Mouse (Mus musculus) adipose tissue, adult 10 weeks (tissue): ENCODE measurements around the gene Ifi207. TPM values are rescaled to one million over a fixed set of nuclear protein-coding genes. Genes with fewer than 3 reads are reported as not detected.

Experiments
- polyA plus RNA-seq: library from polyadenylated mRNA; stranded (reverse); fragments of 350-450 nt; fragmentation: Illumina TruSeq; extraction: RNeasy Lipid Tissue Mini Kit (QIAGEN cat#74804); gene quantifications from one replicate; pipeline ENCODE4 v1.2.3, GENCODE M21; 2014; ENCODE audit warnings: low read depth, low replicate concordance

Gene Ifi207
- polyA plus RNA-seq = 14.4 TPM

GRCm38 (mm10) chr1:173741656-173742055 is at the start of gene Ifi207:
Gene Ifi207 (minus strand): TSS chr1:173741747.

GRCm38 (mm10) chr1:173766848-173767617 is 25.5 kb upstream of the Ifi207 start, which contains the start of gene Ifi204:
Gene Ifi204 (minus strand): TSS chr1:173766943.

GRCm38 (mm10) chr1:173673458-173674097 is 68.0 kb downstream of the Ifi207 start, which contains the start of gene Ifi208:
Gene Ifi208 (plus strand): TSS chr1:173673675.

Other genes with a start within 250 kb of the Ifi207 start
- not detected for gene Ifi214, start 205.8 kb downstream of the Ifi207 start, polyA plus RNA-seq
- 2.6 TPM for gene Ifi213, start 142.5 kb downstream of the Ifi207 start, polyA plus RNA-seq
- gene Ifi209, start 110.8 kb downstream of the Ifi207 start, polyA plus RNA-seq = 2.6 TPM
- gene Ifi208, start 68.1 kb downstream of the Ifi207 start, polyA plus RNA-seq = 0.78 TPM
- 16.2 TPM for gene Ifi204, start 25.2 kb upstream of the Ifi207 start, polyA plus RNA-seq
- gene Ifi211, start 171.3 kb upstream of the Ifi207 start, polyA plus RNA-seq = 9.6 TPM
- 19.2 TPM for gene Mndal, start 200.7 kb upstream of the Ifi207 start, polyA plus RNA-seq
- 16.0 TPM for gene Ifi203, start 200.9 kb upstream of the Ifi207 start, polyA plus RNA-seq
- not detected for gene Ifi202b, start 241.0 kb upstream of the Ifi207 start, polyA plus RNA-seq